Mouse (Mus musculus) bone marrow macrophage, adult 2 months (primary cell): ENCODE data around the gene Eif4ebp2.

Source experiments
- CTCF ChIP-seq: IDR thresholded peaks from 2 replicates; pipeline ENCODE4 v1.5.1; 2012; ENCODE audit warnings: low read depth, mild to moderate bottlenecking, low read length, moderate library complexity
- POLR2A ChIP-seq: IDR thresholded peaks from 2 replicates; pipeline ENCODE4 v1.6.1; 2012; ENCODE audit warnings: mild to moderate bottlenecking, low read depth, low read length, borderline replicate concordance

- TF ChIP-seq POLR2A (no peak), CTCF (no peak)
Observed at GRCm38 (mm10) chr10:61380186-61380585, 72.3 kb downstream of the Eif4ebp2 start.
